Mouse (Mus musculus): ENCODE results near the gene Hdlbp. TPM values are rescaled to one million over a fixed set of nuclear protein-coding genes. Genes with fewer than 3 reads are reported as not detected.

Hdlbp gene
- polyA plus RNA-seq, 1 experiment = 154 TPM

GRCm38 (mm10) chr1:93445822-93446162 is 32.8 kb downstream of the Hdlbp start:
- TF ChIP-seq POLR2A (IDR thresholded peaks at IDR 0.05; ENCODE audit: insufficient read length, low read depth) = no peak
- TF ChIP-seq REST (IDR thresholded peaks at IDR 0.05; ENCODE audit: insufficient read depth, insufficient read length) = no peak
- TF ChIP-seq SRF (IDR thresholded peaks at IDR 0.05; ENCODE audit: control insufficient read depth, insufficient read length, low read depth) = no peak
- TF ChIP-seq MYOG (IDR thresholded peaks at IDR 0.05; ENCODE audit: control insufficient read depth in 1 of 3, insufficient read depth in 1 of 3, insufficient read length in 2 of 3, low read depth in 2 of 3) = no peak
- TF ChIP-seq POLR2AphosphoS2 (IDR thresholded peaks at IDR 0.05; ENCODE audit: insufficient read length, low read depth) = no peak
- no peak for TF ChIP-seq E2F4 (IDR thresholded peaks at IDR 0.05; ENCODE audit: insufficient read depth)
- TF ChIP-seq MAX (IDR thresholded peaks at IDR 0.05; ENCODE audit: low read depth) = no peak
- TF ChIP-seq CEBPB (IDR thresholded peaks at IDR 0.05; ENCODE audit: insufficient read depth, poor library complexity, severe bottlenecking) = no peak
- no peak for TF ChIP-seq TCF12 (IDR thresholded peaks at IDR 0.05; ENCODE audit: insufficient read depth, poor library complexity, severe bottlenecking)
- no peak for TF ChIP-seq TCF3 (IDR thresholded peaks at IDR 0.05; ENCODE audit: insufficient read length, low read depth)
- no peak for TF ChIP-seq USF1 (IDR thresholded peaks at IDR 0.05; ENCODE audit: low read depth)
- TF ChIP-seq MYOD1 (IDR thresholded peaks at IDR 0.05; ENCODE audit: control insufficient read depth in 1 of 3, insufficient read length in 2 of 3, low read depth in 2 of 3) = no peak
- Histone ChIP-seq H3K36me3 (ENCODE audit: control insufficient read depth, insufficient read depth) (peaks cover 12% of the 10 kb centered on the region), H3ac (ENCODE audit: control insufficient read depth, insufficient read length) (peak overlapping the region; percentile 78), H3K4me2 (ENCODE audit: low read depth) (peak overlapping the region; percentile 78), H3K4me3 (peak overlapping the region; percentile 76), H3K79me2 (ENCODE audit: control insufficient read depth, insufficient read depth) (peaks cover 50% of the 10 kb centered on the region), H3K27me3 (ENCODE audit: control insufficient read depth, insufficient read depth, insufficient read length) (no peaks in the 10 kb centered on the region)

- H3K27me3 ChIP-seq (ENCODE audit: control insufficient read depth, insufficient read depth, insufficient read length) = no peaks in the 10 kb centered on the region
- peaks cover 15% of the 10 kb centered on the region for H3K36me3 ChIP-seq (ENCODE audit: control insufficient read depth, insufficient read depth)
- peak overlapping the region; percentile 76 for H3K4me3 ChIP-seq
- H3ac ChIP-seq (ENCODE audit: control insufficient read depth, insufficient read length) = peak overlapping the region; percentile 78
- peak; percentile 85 for TF ChIP-seq POLR2AphosphoS2 (IDR thresholded peaks at IDR 0.05; ENCODE audit: insufficient read length, low read depth)
- TF ChIP-seq CEBPB (IDR thresholded peaks at IDR 0.05; ENCODE audit: insufficient read depth, poor library complexity, severe bottlenecking) = no peak
- no peak for TF ChIP-seq TCF3 (IDR thresholded peaks at IDR 0.05; ENCODE audit: insufficient read length, low read depth)
- no peak for TF ChIP-seq MYOG (IDR thresholded peaks at IDR 0.05; ENCODE audit: control insufficient read depth in 1 of 3, insufficient read depth in 1 of 3, insufficient read length in 2 of 3, low read depth in 2 of 3)
- TF ChIP-seq MYOD1 (IDR thresholded peaks at IDR 0.05; ENCODE audit: control insufficient read depth in 1 of 3, insufficient read length in 2 of 3, low read depth in 2 of 3) = no peak
- TF ChIP-seq TCF12 (IDR thresholded peaks at IDR 0.05; ENCODE audit: insufficient read depth, poor library complexity, severe bottlenecking) = no peak
- no peak for TF ChIP-seq USF1 (IDR thresholded peaks at IDR 0.05; ENCODE audit: low read depth)
- no peak for TF ChIP-seq E2F4 (IDR thresholded peaks at IDR 0.05; ENCODE audit: insufficient read depth)
- no peak for TF ChIP-seq MAX (IDR thresholded peaks at IDR 0.05; ENCODE audit: low read depth)
- no peak for TF ChIP-seq SRF (IDR thresholded peaks at IDR 0.05; ENCODE audit: control insufficient read depth, insufficient read length, low read depth)
- TF ChIP-seq REST (IDR thresholded peaks at IDR 0.05; ENCODE audit: insufficient read depth, insufficient read length) = no peak
- TF ChIP-seq POLR2A (IDR thresholded peaks at IDR 0.05; ENCODE audit: insufficient read length, low read depth) = peak; percentile 86
- H3K4me2 ChIP-seq (ENCODE audit: low read depth) = peak overlapping the region; percentile 90
- H3K79me2 ChIP-seq (ENCODE audit: control insufficient read depth, insufficient read depth) = peaks cover 50% of the 10 kb centered on the region
These were observed 33.3 kb downstream of the Hdlbp start for GRCm38 (mm10) chr1:93445111-93445821.

- Histone ChIP-seq H3K79me2 (ENCODE audit: control insufficient read depth, insufficient read depth) (peaks cover 49% of the 10 kb centered on the region), H3K36me3 (ENCODE audit: control insufficient read depth, insufficient read depth) (peaks cover 15% of the 10 kb centered on the region), H3K4me2 (ENCODE audit: low read depth) (peak overlapping the region; percentile 90), H3K4me3 (peak overlapping the region; percentile 76), H3ac (ENCODE audit: control insufficient read depth, insufficient read length) (peak overlapping the region; percentile 78), H3K27me3 (ENCODE audit: control insufficient read depth, insufficient read depth, insufficient read length) (no peaks in the 10 kb centered on the region)
- TF ChIP-seq POLR2AphosphoS2 (IDR thresholded peaks at IDR 0.05; ENCODE audit: insufficient read length, low read depth) = no peak
- no peak for TF ChIP-seq MYOG (IDR thresholded peaks at IDR 0.05; ENCODE audit: control insufficient read depth in 1 of 3, insufficient read depth in 1 of 3, insufficient read length in 2 of 3, low read depth in 2 of 3)
- TF ChIP-seq POLR2A (IDR thresholded peaks at IDR 0.05; ENCODE audit: insufficient read length, low read depth) = no peak
- no peak for TF ChIP-seq SRF (IDR thresholded peaks at IDR 0.05; ENCODE audit: control insufficient read depth, insufficient read length, low read depth)
- TF ChIP-seq MYOD1 (IDR thresholded peaks at IDR 0.05; ENCODE audit: control insufficient read depth in 1 of 3, insufficient read length in 2 of 3, low read depth in 2 of 3) = no peak
- TF ChIP-seq CEBPB (IDR thresholded peaks at IDR 0.05; ENCODE audit: insufficient read depth, poor library complexity, severe bottlenecking) = no peak
- no peak for TF ChIP-seq MAX (IDR thresholded peaks at IDR 0.05; ENCODE audit: low read depth)
- TF ChIP-seq TCF12 (IDR thresholded peaks at IDR 0.05; ENCODE audit: insufficient read depth, poor library complexity, severe bottlenecking) = no peak
- no peak for TF ChIP-seq E2F4 (IDR thresholded peaks at IDR 0.05; ENCODE audit: insufficient read depth)
- TF ChIP-seq REST (IDR thresholded peaks at IDR 0.05; ENCODE audit: insufficient read depth, insufficient read length) = no peak
- no peak for TF ChIP-seq TCF3 (IDR thresholded peaks at IDR 0.05; ENCODE audit: insufficient read length, low read depth)
- TF ChIP-seq USF1 (IDR thresholded peaks at IDR 0.05; ENCODE audit: low read depth) = no peak
These were observed 34.1 kb downstream of the Hdlbp start for GRCm38 (mm10) chr1:93444405-93445110.

- no peak overlapping the region for H3ac ChIP-seq (ENCODE audit: control insufficient read depth, insufficient read length)
- no peaks in the 10 kb centered on the region for H3K27me3 ChIP-seq (ENCODE audit: control insufficient read depth, insufficient read depth, insufficient read length)
- TF ChIP-seq MYOD1 (IDR thresholded peaks at IDR 0.05; ENCODE audit: control insufficient read depth in 1 of 3, insufficient read length in 2 of 3, low read depth in 2 of 3) = no peak
- no peak for TF ChIP-seq POLR2A (IDR thresholded peaks at IDR 0.05; ENCODE audit: insufficient read length, low read depth)
These were observed 39.3 kb downstream of the Hdlbp start for GRCm38 (mm10) chr1:93439321-93439720.

More at GRCm38 (mm10) chr1:93439321-93439720, 39.3 kb downstream of the Hdlbp start:
- no peak overlapping the region for H3K4me3 ChIP-seq
- no peak overlapping the region for H3K4me2 ChIP-seq (ENCODE audit: low read depth)
- H3K79me2 ChIP-seq (ENCODE audit: control insufficient read depth, insufficient read depth) = peaks cover 45% of the 10 kb centered on the region
- peaks cover 54% of the 10 kb centered on the region for H3K36me3 ChIP-seq (ENCODE audit: control insufficient read depth, insufficient read depth)
